ENCODE assay signal across 8 mouse cellular contexts in the genomic region with DNA sequence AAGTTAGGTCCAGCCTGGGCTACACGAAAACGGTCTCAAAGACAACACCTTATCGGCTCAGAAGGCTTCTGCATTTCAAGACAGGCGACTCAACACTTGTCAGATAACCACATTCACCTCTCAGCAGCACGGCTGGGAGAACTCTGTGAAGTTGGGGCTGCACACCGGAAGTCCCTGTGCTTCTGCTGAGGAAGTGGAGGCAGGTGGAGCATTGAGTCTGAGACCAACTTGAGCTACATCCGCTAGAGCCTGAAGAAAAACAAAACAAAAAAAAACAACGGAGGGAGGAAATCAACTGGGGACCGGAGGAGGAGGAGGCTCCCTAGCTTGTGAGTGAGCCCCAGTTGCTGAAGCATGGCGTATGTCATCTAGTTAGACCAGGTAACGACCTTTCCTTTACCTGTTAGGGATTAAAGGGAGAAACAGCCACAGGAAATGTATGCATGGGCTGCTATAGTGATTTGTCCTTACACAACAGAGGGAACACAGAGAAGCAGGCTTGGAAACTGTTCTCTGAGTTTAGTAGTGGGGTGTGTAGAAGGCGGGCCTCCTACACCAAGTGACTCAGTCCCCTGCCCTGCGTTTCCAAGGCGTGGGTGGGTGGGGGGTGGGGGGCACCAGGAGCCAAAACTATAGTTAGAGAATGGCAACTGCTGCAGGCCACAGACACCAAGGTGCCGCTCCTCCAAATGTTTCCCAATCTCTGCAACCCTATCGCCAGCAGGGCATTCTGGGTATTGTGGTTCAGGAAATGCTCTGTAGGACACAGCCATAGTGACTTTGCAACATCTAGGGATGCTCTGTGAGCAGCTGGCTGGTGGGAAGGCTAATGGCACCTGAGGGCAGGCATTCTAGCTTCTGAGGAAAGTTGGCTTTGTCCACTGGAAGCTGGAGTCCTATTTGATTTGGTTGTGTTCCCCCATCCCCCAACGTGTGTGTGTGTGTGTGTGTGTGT. TPM values are rescaled to one million over a fixed set of nuclear protein-coding genes. Genes with fewer than 3 reads are reported as not detected.
DNase-seq lines count a peak whose midpoint lies in the region; ATAC-seq and TF ChIP-seq lines count a peak whose summit lies in the region.

A gene (plus strand): TSS at position 199 of the 955 bp plus-strand sequence.

- 69% methylated on average over 17 of the region's 17 CpGs for WGBS in kidney, embryonic 14.5 days
- 85% methylated on average over 17 of the region's 17 CpGs for WGBS in hindbrain, embryonic 15.5 days
- WGBS in liver, adult 2 months: 71% methylated on average over 17 of the region's 17 CpGs

- no peaks in the 10 kb centered on the region for H3K79me2 ChIP-seq in liver, adult 2 months (ENCODE audit: control insufficient read depth, insufficient read depth, low read length)

- TF ChIP-seq POLR2A in liver, adult 2 months (IDR thresholded peaks at IDR 0.05; ENCODE audit: extremely low read depth, insufficient read depth, low read length): no peak

- no peak for TF ChIP-seq CTCF in liver, adult 2 months (IDR thresholded peaks at IDR 0.05; ENCODE audit: low read depth, low read length)

- H3K4me3 ChIP-seq in kidney, embryonic 14.5 days (ENCODE audit: low read length): no peak within 1 kb of the TSS
- no peak within 1 kb of the TSS for H3K4me3 ChIP-seq in hindbrain, embryonic 15.5 days
- no peak within 1 kb of the TSS for H3K4me3 ChIP-seq in liver, adult 2 months (ENCODE audit: insufficient read depth, low read depth, low read length)

- no peaks in the 10 kb centered on the region for H3K27me3 ChIP-seq in kidney, embryonic 14.5 days (ENCODE audit: control insufficient read depth, insufficient read depth, low read length)
- H3K27me3 ChIP-seq in hindbrain, embryonic 15.5 days: no peaks in the 10 kb centered on the region
- H3K27me3 ChIP-seq in liver, adult 2 months (ENCODE audit: control insufficient read depth, insufficient read depth, low read length): no peaks in the 10 kb centered on the region

- no peak within 1 kb of the TSS for H3K4me2 ChIP-seq in kidney, embryonic 14.5 days (replicated peaks; ENCODE audit: low read depth, low read length)
- no peak within 1 kb of the TSS for H3K4me2 ChIP-seq in hindbrain, embryonic 15.5 days

- H3K9ac ChIP-seq in kidney, embryonic 14.5 days (ENCODE audit: low read depth, low read length): no peak within 1 kb of the TSS
- no peak within 1 kb of the TSS for H3K9ac ChIP-seq in hindbrain, embryonic 15.5 days
- no peak within 1 kb of the TSS for H3K9ac ChIP-seq in liver, adult 2 months (ENCODE audit: low read depth, low read length)

- no peak for DNase-seq in kidney, postnatal 36 days
- DNase-seq in adrenal gland, adult 2 months: no peak
- no peak for DNase-seq in gastrocnemius, adult 18-20 months (ENCODE audit: low spot score)
- peak; percentile 63 for DNase-seq in liver, adult 2 months (ENCODE audit: extremely low read depth, low read depth, low spot score)
- DNase-seq in ovary, adult 18-20 months (ENCODE audit: low spot score): no peak

- H3K27ac ChIP-seq in kidney, embryonic 14.5 days (ENCODE audit: low read depth, low read length): peak within 1 kb of the TSS; percentile 17; the same call in 1 of the 2 replicates
- H3K27ac ChIP-seq in hindbrain, embryonic 15.5 days (replicated peaks): no peak within 1 kb of the TSS
- no peak within 1 kb of the TSS; the same call in 1 of the 2 replicates for H3K27ac ChIP-seq in liver, adult 2 months (replicated peaks; ENCODE audit: insufficient read depth, low read depth, low read length)

- H3K9me3 ChIP-seq in kidney, embryonic 14.5 days (ENCODE audit: control insufficient read depth, low read length): no peaks in the 10 kb centered on the region
- H3K9me3 ChIP-seq in hindbrain, embryonic 15.5 days: no peaks in the 10 kb centered on the region

- no peaks in the 10 kb centered on the region for H3K36me3 ChIP-seq in kidney, embryonic 14.5 days (ENCODE audit: control insufficient read depth, insufficient read depth, low read length)
- H3K36me3 ChIP-seq in hindbrain, embryonic 15.5 days: no peaks in the 10 kb centered on the region
- H3K36me3 ChIP-seq in liver, adult 2 months (ENCODE audit: control insufficient read depth, insufficient read depth, low read length): no peaks in the 10 kb centered on the region

- peaks cover 6% of the 10 kb centered on the region; the same call in 1 of the 2 replicates for H3K4me1 ChIP-seq in kidney, embryonic 14.5 days (ENCODE audit: control insufficient read depth, insufficient read depth, low read length)
- H3K4me1 ChIP-seq in hindbrain, embryonic 15.5 days (replicated peaks): peaks cover 3% of the 10 kb centered on the region
- H3K4me1 ChIP-seq in liver, adult 2 months (ENCODE audit: control insufficient read depth, insufficient read depth, low read length): no peaks in the 10 kb centered on the region

- ATAC-seq in kidney, embryonic 14.5 days (ENCODE audit: low FRiP score, low TSS enrichment): no peak
- no peak for ATAC-seq in hindbrain, embryonic 15.5 days (ENCODE audit: low FRiP score, low read depth)
- ATAC-seq in neutrophil, adult 5-6 weeks (ENCODE audit: extremely low read depth, insufficient number of reproducible peaks, low FRiP score, poor library complexity, severe bottlenecking): peak; percentile 94

RNA-seq across cellular contexts. Expression of the gene that starts here (rescaled TPM):
- 606 and 823 TPM in 2 replicates for polyA plus RNA-seq in kidney, embryonic 14.5 days (2014; fragmentation: Nextera tagmentation; extraction: Ambion mirVana)
- total RNA-seq in adrenal gland, adult 2 months (2021): 100 to 1,000 TPM; 299 to 305 TPM
- polyA plus RNA-seq in adrenal gland, adult 2 months (2012; rRNA removed): 30.0 and 43.5 TPM in 2 replicates
- 100 to 1,000 TPM in 1 of 2 experiments, 10 to 100 TPM in 1; 83.2 to 106 TPM for total RNA-seq in gastrocnemius, adult 18-20 months (2021)
- polyA plus RNA-seq in hindbrain, embryonic 15.5 days (2015; fragmentation: Nextera tagmentation; extraction: Ambion mirVana): 270 and 273 TPM in 2 replicates
- 188 and 197 TPM in 2 replicates for total RNA-seq in liver, adult 2 months (2014; rRNA removed)
- 88.2 and 89.3 TPM in 2 replicates for polyA plus RNA-seq in liver, adult 2 months (2012; rRNA removed)
- 944 and 955 TPM in 2 replicates for total RNA-seq in neutrophil, adult 5-6 weeks (2017)
